Mouse (Mus musculus) ovary, postnatal 10 days (tissue): ENCODE measurements around the gene Icosl.
"Not testable (repeated sequence)": the region's sequence is repeated elsewhere in the genome, so short reads cannot be mapped to it uniquely, and the experiment has no call there.

ENCODE experiments used
- DNase-seq: peaks from one replicate; pipeline ENCODE4 v3.0.0; 2022; ENCODE audit warnings: low spot score

The Icosl gene

DNA sequence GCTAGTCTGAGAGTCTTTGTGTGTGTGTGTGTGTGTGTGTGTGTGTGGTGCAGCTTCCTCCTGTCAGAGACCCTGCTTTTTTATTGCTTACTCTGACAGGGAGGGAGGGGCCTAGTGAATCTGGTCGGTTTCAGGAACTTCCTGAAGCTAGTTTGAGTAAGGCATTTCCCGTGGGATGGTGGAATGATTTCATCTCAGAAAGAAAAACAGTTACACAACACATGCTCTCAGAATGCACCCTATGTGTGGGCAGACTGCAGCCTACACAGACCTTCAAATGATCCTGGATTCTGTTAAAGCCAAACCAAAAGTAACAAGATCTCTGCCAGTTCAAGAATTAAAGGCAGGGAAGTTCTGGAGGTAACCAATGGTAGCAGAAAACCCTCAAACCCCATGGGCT lies 46.1 kb downstream of the Icosl start:
- no peak for DNase-seq

DNA sequence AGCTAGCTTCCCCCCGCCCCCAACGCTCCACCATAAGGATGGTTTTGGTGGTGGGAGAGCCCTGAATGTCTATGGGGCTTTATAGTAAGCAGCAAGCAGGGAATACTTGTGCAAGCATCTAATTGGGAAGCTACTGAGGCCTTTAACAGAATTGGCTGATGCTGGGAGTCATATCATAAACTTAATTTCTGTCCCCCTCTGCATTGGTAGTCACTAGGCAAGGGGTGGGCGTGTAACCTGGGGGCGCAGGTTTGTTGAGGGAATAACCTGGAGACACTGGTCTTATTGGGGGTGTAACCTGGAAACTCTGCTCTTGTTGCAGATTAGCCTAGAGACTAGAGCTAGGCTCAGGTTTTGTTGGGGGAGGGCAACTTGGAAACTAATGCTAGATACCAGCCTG lies 50.3 kb downstream of the Icosl start:
- no peak for DNase-seq

DNA sequence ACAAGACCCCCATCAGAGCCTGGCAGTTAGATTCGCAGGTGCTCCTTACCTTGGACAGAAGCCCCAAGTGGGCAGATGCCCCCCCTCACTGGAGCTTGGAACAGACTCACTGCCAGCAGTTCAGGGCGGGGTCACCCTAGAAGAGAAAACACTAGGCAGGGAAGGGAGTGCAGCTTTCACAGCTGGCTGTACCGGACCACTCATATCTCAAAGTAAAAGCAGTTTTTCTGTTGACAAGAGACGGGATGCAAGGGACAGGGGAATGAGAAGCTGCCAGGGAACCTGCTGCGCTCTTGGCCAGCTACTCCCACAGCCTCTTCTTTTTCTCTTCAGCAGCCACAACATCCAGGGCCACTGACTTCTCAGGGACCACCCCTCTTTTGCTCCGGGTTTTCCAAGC lies 55.0 kb downstream of the Icosl start:
- not testable (repeated sequence) for DNase-seq

DNA sequence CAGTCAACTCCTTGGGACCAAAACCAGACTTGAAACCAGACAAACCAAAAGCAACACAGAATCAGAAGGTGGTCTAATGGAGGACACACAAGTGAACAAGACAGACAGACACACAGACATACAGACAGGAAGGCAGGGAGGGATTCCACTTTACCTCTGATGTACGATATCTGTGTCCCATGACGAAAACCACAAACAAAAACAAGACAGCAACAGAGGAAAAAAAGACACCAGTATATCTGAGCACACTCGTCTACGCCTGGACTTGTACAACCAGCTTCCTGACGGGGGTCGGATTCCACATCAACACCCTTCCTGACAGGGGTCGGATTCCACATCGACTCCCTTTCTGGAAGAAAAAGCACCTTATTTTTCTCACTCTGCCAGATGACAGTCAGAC lies 56.0 kb downstream of the Icosl start:
- not testable (repeated sequence) for DNase-seq

DNA sequence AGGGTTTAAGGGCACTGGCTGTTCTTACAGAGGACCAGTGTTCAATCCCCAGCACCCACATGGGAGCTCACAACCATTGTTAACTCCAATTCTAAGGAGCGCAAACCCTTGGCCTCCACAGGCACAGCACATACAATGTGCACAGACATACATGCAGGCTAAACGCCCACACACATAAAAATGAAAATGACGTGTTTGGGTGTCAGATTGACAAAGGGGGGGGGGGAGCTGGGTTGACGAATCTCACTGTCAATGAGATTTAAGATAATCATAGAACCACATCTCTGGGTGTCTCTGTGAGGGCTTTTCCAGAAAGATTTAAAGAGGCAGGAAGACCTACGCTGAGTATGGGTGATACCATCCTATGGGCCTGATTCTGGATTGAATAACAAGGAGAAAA lies 57.2 kb downstream of the Icosl start:
- DNase-seq = no peak

DNA sequence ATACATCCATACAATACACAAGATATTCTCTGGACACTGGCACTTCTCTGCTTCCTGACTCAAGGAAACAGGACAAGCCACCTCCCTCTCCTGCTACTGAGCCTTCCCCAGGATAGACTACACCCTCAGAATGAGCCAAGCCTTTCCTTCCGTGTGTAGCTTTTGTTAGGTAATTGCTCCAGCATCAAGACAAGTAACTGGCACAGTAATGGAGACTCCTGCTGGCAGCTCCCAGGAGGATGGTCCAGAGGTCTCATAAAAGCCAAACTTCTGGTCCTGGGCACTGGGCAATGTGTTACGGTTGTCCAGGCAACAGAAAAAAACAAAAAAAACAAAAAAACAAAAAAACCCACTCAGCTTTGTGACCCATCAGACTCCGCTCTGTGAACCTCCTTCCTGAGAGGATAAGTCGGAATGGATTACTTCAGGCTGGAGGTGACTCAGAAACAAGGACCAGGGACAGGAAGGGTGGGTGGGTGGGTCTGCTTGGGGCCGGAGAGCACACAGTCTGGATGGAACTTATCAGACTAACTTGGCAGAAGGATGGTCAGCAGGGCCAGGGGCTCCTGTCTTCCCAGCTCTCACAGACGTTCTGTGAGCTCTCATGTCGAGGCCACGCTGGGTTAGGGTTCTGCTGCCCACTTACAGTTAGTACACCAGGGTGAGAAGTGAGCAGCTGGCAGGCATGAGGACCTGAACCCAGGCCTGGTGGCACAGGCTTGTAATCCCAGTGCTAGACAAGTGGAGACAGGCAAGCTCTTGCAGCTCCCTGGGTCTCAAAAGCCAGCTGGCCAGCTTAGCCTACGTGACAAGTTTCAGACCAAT lies 58.2 kb downstream of the Icosl start:
- no peak for DNase-seq

DNA sequence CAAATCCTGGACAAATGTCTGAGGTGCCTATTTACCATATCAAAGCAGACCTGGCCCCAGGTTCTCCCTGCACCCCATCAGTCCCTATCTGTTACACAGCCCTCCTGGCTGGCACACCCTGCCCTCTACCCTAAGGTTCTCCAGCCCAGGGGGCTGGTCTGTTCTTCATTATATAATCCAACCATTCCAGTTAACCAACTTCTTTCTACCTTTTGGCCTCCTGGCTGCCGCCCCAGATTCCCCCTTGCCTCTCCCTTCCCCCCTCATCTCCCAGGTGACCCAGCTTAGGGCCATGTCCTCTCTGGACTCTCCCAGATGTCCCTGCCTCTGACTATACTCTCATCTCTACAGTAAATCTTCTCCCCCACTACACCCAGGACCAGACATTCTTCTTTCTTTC lies 58.8 kb downstream of the Icosl start:
- DNase-seq = no peak

DNA sequence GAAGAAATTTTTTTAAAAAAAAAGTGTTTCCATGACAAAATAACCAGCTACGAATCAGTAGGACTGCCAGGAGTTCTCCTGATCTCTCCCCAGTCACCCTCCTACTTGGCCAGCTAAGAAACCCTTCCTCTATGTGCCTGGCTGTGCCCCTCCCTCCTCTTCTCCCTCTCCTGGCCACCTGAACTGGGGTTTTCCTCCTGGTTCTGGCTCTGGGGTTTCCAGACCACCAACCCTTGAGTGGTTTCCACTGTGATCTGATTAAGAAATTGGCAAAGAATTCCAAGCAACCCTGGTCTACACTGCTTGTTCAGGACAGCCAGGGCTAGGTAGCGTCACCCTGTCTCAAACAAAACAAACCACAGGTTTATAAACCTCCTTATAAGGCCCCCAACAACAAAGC lies 59.5 kb downstream of the Icosl start:
- DNase-seq = no peak

DNA sequence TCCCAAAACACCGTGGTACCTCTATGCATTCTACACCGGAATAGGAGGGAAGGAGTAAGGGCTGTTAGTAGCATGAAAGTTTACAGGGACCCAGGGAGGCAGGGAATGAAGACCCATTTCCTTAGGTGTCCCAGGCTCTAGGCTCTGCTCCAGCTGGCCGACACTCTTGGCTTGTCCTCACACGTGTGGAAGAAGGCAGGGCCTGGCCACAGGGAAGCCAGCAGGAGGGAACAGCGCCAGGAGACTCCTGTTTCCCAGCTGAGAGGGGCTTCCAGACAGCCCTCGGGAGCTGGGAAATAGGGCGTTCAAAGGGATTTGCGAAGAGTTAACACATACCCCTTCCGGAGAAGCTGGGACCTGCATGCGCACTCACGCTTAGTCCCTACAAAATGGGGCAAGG lies 60.3 kb downstream of the Icosl start:
- no peak for DNase-seq

DNA sequence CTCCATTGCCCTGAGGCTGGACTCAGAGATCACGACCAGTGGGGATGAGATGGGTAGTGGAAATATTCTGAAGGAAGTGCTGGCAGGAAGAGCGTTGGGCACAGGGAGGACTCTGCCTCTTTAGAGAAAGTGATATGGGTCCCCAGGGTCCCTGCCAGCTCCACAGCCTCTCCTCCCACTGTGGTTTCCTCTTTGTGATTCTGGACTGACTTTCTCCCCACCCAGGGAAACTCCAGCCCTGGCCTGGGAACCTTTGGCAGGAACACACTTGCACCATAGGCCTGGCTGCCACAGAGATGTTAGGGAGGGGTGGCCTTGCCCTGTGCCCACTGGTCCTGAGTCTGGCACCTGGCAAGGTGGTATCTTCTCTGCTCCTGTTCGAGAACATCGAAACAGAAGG lies 60.9 kb downstream of the Icosl start:
- no peak for DNase-seq
